Mouse (Mus musculus) G1E-ER4 (cell line): ENCODE data around the gene Dph1. TPM values are rescaled to one million over a fixed set of nuclear protein-coding genes. Genes with fewer than 3 reads are reported as not detected.

Experiments
- GATA1 ChIP-seq: IDR thresholded peaks from one replicate; pipeline ENCODE4 v1.8.0; 2012; ENCODE audit warnings: low read length, inconsistent platforms
- polyA plus RNA-seq: library from polyadenylated mRNA; stranded (reverse); fragments of >175 nt; gene quantifications from 2 replicates; pipeline ENCODE4 v1.2.3, GENCODE M21; 2012

Gene Dph1
- polyA plus RNA-seq, 1 experiment, result 95.6 TPM

DNA sequence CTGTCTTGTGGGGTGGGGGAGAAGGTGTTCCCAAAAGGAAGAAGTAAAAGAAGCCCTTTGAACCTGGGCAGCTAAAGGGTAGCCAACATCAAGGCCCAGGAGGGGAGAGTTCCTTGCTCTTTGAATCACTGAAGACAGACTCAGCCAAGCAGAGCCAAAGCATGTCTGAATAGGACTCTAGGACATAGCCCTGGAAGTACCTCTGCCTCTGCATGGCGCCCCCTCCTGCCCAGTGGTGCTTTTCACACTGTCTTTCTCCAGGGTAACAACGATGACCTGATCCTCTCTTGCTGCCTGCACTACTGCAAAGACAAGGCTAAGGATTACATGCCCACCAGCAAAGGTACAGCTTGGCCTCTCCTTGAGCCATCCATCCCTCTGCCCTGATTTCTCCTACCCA, 31.5 kb downstream of the Dph1 start:
- TF ChIP-seq GATA1, result no peak

- no peak for TF ChIP-seq GATA1
Observed at GRCm38 (mm10) chr11:75158432-75158831, 32.6 kb downstream of the Dph1 start.

DNA sequence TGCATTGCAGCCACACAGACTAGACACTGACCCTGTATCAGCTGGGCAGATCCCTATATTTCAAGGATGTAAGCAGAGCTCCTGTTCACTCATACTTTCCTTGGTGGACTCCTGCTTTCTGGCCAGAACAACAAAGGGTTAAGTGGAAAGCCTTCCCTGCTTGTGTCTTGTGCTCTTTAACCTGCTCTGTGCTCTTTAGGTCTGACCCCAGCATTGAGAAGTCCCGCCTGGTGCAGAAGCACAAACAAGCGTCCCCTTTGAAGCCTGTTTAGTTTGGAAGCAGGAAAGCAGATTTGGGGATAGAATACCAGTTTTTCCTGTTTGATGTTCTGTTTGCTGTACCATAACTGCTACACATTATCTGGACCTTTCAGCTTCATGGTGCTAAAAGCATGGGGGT, 33.1 kb downstream of the Dph1 start:
- no peak for TF ChIP-seq GATA1

DNA sequence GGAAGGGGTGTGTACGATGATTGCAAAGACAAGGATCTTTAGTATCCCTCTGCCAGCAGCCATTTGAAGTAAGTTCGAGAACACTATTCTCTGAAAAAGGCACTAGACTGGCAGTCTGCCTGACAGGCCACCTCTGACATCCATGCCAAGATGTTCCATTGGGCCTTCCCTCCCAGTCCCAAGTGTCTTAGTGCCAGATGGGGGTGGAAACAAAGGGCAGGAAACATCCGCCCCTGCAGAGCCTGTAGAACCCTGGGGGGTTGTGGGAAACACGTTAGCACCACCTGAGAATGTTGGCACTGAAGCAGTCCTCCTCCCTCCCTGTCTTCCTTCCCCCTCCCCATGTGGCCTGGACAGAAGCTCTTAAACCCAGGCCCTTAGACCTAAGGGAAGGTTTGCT, 34.0 kb downstream of the Dph1 start:
- no peak for TF ChIP-seq GATA1

DNA sequence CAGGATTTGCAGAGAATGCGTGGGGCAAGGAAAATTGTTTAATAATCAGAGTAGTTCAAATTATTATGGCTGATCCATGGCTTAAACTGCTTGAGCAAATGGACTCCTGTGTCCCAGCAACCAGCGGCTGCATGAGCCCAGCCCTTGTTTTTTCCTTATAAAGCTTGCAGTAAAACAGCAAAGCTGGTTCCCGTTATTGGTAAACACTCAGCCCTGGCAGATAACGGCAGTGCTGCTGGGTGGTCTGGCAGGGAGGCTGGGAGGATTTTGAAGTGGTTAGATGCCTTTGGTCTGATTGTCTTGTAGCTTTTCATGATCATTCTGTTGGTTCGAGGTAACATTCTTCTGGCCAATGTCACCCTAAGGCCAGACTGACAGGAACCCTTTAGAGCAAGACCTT, 34.6 kb downstream of the Dph1 start:
- no peak for TF ChIP-seq GATA1

GRCm38 (mm10) chr11:75155985-75156384, 35.1 kb downstream of the Dph1 start:
- no peak for TF ChIP-seq GATA1

GRCm38 (mm10) chr11:75154053-75154585, 36.9 kb downstream of the Dph1 start:
- no peak for TF ChIP-seq GATA1

GRCm38 (mm10) chr11:75152603-75153557, 38.2 kb downstream of the Dph1 start:
- TF ChIP-seq GATA1, result no peak

GRCm38 (mm10) chr11:75150346-75150745, 40.7 kb downstream of the Dph1 start:
- TF ChIP-seq GATA1, result no peak

GRCm38 (mm10) chr11:75148332-75149035, 42.6 kb downstream of the Dph1 start:
- TF ChIP-seq GATA1, result no peak

- TF ChIP-seq GATA1, result no peak
Observed at GRCm38 (mm10) chr11:75147846-75148168, 43.2 kb downstream of the Dph1 start.

DNA sequence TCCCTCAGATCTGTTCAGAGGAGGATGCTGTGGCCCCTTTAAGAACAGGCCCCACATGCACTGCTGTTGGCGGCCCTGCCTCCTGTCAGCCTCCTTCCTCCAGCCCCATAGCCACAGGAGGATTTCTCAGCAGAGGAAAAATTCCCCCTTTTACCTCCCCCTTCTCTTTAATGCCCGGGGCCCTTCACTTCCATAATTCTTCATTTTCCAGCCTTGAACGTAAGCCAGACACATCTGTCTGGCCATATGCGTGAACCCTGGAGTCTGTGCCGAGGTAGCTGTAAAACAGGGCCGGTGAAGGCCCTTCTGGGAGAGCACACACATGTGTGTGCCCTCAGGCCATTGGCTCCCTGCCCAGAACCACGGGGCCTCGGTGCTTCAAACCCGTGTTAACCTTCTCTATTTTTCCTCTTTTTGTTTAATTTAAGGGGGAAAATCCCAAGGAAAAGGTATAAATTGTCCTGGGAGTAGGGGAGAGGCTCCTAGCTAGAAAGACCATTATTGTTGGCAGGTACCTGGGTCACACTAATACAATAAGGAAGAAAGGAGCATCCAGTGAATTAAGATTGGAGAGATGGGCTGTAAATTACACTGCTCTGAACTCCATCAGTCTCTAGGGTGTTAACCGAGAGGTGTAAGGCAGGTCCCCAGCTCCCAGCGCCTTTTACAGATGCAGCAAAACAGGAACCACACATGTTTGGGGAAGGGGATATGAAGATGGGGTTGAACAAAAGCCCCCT, 43.8 kb downstream of the Dph1 start:
- no peak for TF ChIP-seq GATA1

- no peak for TF ChIP-seq GATA1
Observed at GRCm38 (mm10) chr11:75145841-75146240, 45.2 kb downstream of the Dph1 start.

DNA sequence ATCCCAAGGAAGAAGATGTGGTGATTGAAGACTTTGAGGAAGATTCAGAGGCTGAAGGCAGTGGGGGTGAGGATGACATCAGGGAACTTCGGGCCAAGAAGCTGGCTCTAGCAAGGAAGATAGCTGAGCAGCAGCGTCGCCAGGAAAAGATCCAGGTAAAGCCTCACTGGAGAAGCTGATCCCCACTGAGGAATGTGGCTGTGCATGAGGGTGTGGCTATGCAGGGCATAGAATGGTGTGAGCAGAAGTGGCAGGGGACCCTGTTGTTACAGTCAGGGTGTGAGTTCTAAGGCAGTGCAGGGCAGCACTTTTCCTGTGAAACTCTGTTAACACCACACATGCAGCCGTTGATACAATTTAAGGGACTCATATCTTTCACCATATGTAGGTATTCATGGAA, 48.3 kb downstream of the Dph1 start:
- TF ChIP-seq GATA1, result no peak

- TF ChIP-seq GATA1, result no peak
Observed at GRCm38 (mm10) chr11:75141913-75142312, 49.1 kb downstream of the Dph1 start.

- TF ChIP-seq GATA1, result no peak
Observed at GRCm38 (mm10) chr11:75141038-75141437, 50.0 kb downstream of the Dph1 start.
